Comparison of ENCODE assay signal across 9 mouse cellular contexts in the genomic region with DNA sequence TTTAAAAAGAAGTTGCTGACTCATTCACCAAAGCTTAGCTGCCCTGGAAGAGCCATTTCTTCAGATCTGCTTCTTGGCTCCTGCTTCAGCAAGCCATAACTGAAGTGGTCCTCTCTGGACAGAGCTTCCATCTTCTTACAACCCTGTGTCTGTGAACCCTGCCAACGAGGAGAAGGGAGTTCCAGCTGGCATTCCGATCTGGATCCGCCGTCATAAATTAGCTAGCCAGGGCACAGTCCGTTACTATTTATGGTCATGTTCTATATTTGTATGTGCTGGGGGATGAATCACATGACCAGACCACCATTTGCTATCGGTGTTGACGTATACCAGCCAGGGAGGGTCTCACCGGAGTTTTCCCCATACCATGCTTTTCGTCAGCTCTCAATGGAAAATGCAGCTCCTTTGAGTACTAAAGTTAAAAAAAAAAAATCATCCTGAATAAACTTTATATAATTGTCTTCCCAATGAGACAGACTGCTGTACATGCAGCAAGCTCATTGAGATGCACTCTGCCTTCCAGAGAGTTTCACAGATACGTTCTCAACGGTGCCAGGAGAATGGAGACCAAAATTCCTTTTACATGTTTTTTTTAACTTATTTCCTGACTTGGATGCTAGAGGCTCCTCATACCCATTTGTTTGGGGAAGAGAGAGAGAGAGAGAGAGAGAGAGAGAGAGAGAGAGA.
DNase-seq lines count a peak whose midpoint lies in the region; ATAC-seq lines count a peak whose summit lies in the region.
"Had no signal": no experiment of that assay in that cellular context is flagged by ENCODE, and none has a peak within 500 bp of the region (broad histone marks: within the 10 kb centered on the region; RNA-seq: fewer than 3 reads in every experiment).

No protein-coding gene starts in this region.

- WGBS in heart, embryonic 12.5 days: 14% methylated on average over 11 of the region's 11 CpGs

- peak overlapping the region; percentile 48 for H3K9ac ChIP-seq in heart, embryonic 12.5 days
- H3K9ac ChIP-seq: liver, embryonic 14.5 days had no signal

- peak; percentile 83 for ATAC-seq in heart, embryonic 12.5 days (ENCODE audit: insufficient number of reproducible peaks, low FRiP score)

- peak overlapping the region; percentile 97 for H3K27ac ChIP-seq in heart, embryonic 12.5 days (ENCODE audit: poor library complexity, severe bottlenecking)
- H3K27ac ChIP-seq: liver, embryonic 14.5 days had no signal

- H3K9me3 ChIP-seq in heart, embryonic 12.5 days (replicated peaks): no peaks in the 10 kb centered on the region

- H3K4me2 ChIP-seq in heart, embryonic 12.5 days: peak overlapping the region; percentile 37

- intact Hi-C loops in left cerebral cortex, postnatal 14 days (cut with DNase I): no loop called here

- peaks cover 32% of the 10 kb centered on the region for H3K4me1 ChIP-seq in heart, embryonic 12.5 days (replicated peaks)

- H3K27me3 ChIP-seq in heart, embryonic 12.5 days (replicated peaks): peaks cover 5% of the 10 kb centered on the region; the same call in 1 of the 2 replicates

- 0 out of 2 replicates have a peak overlapping the region, but pooled peaks have one; percentile 16 for H3K4me3 ChIP-seq in heart, embryonic 12.5 days

- H3K36me3 ChIP-seq in heart, embryonic 12.5 days: 0 out of 2 replicates have a peak, but pooled peaks cover 4% of the 10 kb centered on the region

- peak; percentile 8 for DNase-seq in adrenal gland, adult 8-10 months
- no peak for DNase-seq in adrenal gland, postnatal 4 days (ENCODE audit: low spot score in 2 of 2)
- DNase-seq in MN1 (ENCODE audit: low spot score): peak; percentile 26
- peak; percentile 7 for DNase-seq in embryo, embryonic 9.5 days (ENCODE audit: extremely low spot score)
- peak; percentile 46 to 69 for DNase-seq in left cerebral cortex, postnatal 14 days (ENCODE audit: low spot score in 2 of 2)
- DNase-seq in neural tube, embryonic 10.5 days (ENCODE audit: extremely low spot score, low spot score): peak; percentile 22
- no peak for DNase-seq in thymus, adult 18-20 months

Comparison
In these comparisons a context has a peak if more than half of its experiments do, and no peak if none do; other contexts are left out.
1. DNase-seq: peak in adrenal gland, adult 8-10 months (single experiment), MN1 (single experiment), embryo, embryonic 9.5 days (single experiment), left cerebral cortex, postnatal 14 days (2 of 2) and neural tube, embryonic 10.5 days (single experiment); none in adrenal gland, postnatal 4 days (0 of 2) and thymus, adult 18-20 months (0 of 2).